Mouse (Mus musculus) forebrain, embryonic 16.5 days (tissue): ENCODE results near the gene Ttll6. TPM values are rescaled to one million over a fixed set of nuclear protein-coding genes. Genes with fewer than 3 reads are reported as not detected.

ENCODE experiments used
- ATAC-seq: fragments of 200-750 bp; cut with Nextera tagmentation; 2 replicates; pipeline ENCODE4 v1.8.0; 2017; ENCODE audit warnings: mild to moderate bottlenecking, moderate library complexity
- H3K27ac ChIP-seq: fragments of 300-500 bp; sonication (generic); 2 replicates; pipeline ENCODE4 v1.5.1; 2014; ENCODE audit warnings: low read length, control low read depth
- H3K27me3 ChIP-seq: fragments of 300-500 bp; sonication (generic); replicated peaks from 2 replicates; pipeline ENCODE4 v1.6.1; 2014; ENCODE audit warnings: low read length; ENCODE audit not compliant: control insufficient read depth, insufficient read depth
- H3K36me3 ChIP-seq: fragments of 300-500 bp; sonication (generic); 2 replicates; pipeline ENCODE4 v1.6.1; 2014; ENCODE audit not compliant: control insufficient read depth, insufficient read depth
- H3K4me1 ChIP-seq: fragments of 300-500 bp; sonication (generic); replicated peaks from 2 replicates; pipeline ENCODE4 v1.6.1; 2014; ENCODE audit warnings: low read length; ENCODE audit not compliant: control insufficient read depth, insufficient read depth
- H3K4me2 ChIP-seq: fragments of 300-500 bp; sonication (generic); 2 replicates; pipeline ENCODE4 v1.6.1; 2014; ENCODE audit warnings: mild to moderate bottlenecking, low read length, control low read depth
- H3K4me3 ChIP-seq: fragments of 300-500 bp; sonication (generic); replicated peaks from 2 replicates; pipeline ENCODE4 v1.5.1; 2014; ENCODE audit warnings: mild to moderate bottlenecking, low read length, control low read depth
- H3K9ac ChIP-seq: fragments of 300-500 bp; sonication (generic); replicated peaks from 2 replicates; pipeline ENCODE4 v1.6.1; 2014; ENCODE audit warnings: low read depth, low read length, control low read depth
- H3K9me3 ChIP-seq: fragments of 300-500 bp; sonication (generic); 2 replicates; pipeline ENCODE4 v1.6.1; 2016; ENCODE audit warnings: low read length; ENCODE audit not compliant: control insufficient read depth
- WGBS: fragments of 180-500 bp; shearing (Covaris S2); extraction: QIAGEN DNeasy Blood & Tissue Kit; methylation state at CpG from one replicate; pipeline ENCODE4 v1.1.7; 2014; 5-methylcytosine and 5-hydroxymethylcytosine counted together
- polyA plus RNA-seq: library from polyadenylated mRNA; unstranded; fragments of >200 nt; fragmentation: Nextera tagmentation; extraction: Ambion mirVana; gene quantifications from 2 replicates; pipeline ENCODE4 v1.2.1, GENCODE M21; 2015

The Ttll6 gene
- polyA plus RNA-seq, 1 experiment from 2014 or later: 0.09 TPM

GRCm38 (mm10) chr11:96199181-96200086, 65.8 kb downstream of the Ttll6 start:
- no peaks in the 10 kb centered on the region for H3K9me3 ChIP-seq
- H3K27me3 ChIP-seq: peaks cover 98% of the 10 kb centered on the region
- H3K4me1 ChIP-seq: no peaks in the 10 kb centered on the region
- 2% methylated on average over 22 of the region's 22 CpGs for WGBS
- no peak overlapping the region for H3K27ac ChIP-seq
- no peaks in the 10 kb centered on the region for H3K36me3 ChIP-seq
- H3K4me3 ChIP-seq: no peak overlapping the region
- H3K4me2 ChIP-seq: no peak overlapping the region
- ATAC-seq: no peak
- no peak overlapping the region for H3K9ac ChIP-seq

- peaks cover 97% of the 10 kb centered on the region for H3K27me3 ChIP-seq
- no peak overlapping the region for H3K27ac ChIP-seq
- H3K36me3 ChIP-seq: no peaks in the 10 kb centered on the region
- ATAC-seq: no peak
- no peak overlapping the region for H3K9ac ChIP-seq
- no peaks in the 10 kb centered on the region for H3K9me3 ChIP-seq
- no peaks in the 10 kb centered on the region for H3K4me1 ChIP-seq
- WGBS: under 1% methylated on average over 14 of the region's 14 CpGs
- H3K4me2 ChIP-seq: no peak overlapping the region
- H3K4me3 ChIP-seq: no peak overlapping the region
These were observed 66.6 kb downstream of the Ttll6 start for GRCm38 (mm10) chr11:96200183-96200655.

GRCm38 (mm10) chr11:96201741-96202140, 68.2 kb downstream of the Ttll6 start:
- no peak for ATAC-seq
- Histone ChIP-seq H3K4me2 (no peak overlapping the region), H3K9ac (no peak overlapping the region), H3K4me3 (no peak overlapping the region), H3K36me3 (no peaks in the 10 kb centered on the region), H3K27me3 (peaks cover 96% of the 10 kb centered on the region), H3K9me3 (no peaks in the 10 kb centered on the region), H3K27ac (no peak overlapping the region), H3K4me1 (no peaks in the 10 kb centered on the region)

- no peaks in the 10 kb centered on the region for H3K4me1 ChIP-seq
- peaks cover 96% of the 10 kb centered on the region for H3K27me3 ChIP-seq
- H3K27ac ChIP-seq: no peak overlapping the region
- 1% methylated on average over 14 of the region's 14 CpGs for WGBS
- H3K9me3 ChIP-seq: no peaks in the 10 kb centered on the region
- no peak for ATAC-seq
- H3K4me3 ChIP-seq: no peak overlapping the region
- H3K9ac ChIP-seq: no peak overlapping the region
- H3K36me3 ChIP-seq: no peaks in the 10 kb centered on the region
- H3K4me2 ChIP-seq: no peak overlapping the region
These were observed 69.0 kb downstream of the Ttll6 start for GRCm38 (mm10) chr11:96202401-96203081.

- no peak overlapping the region for H3K27ac ChIP-seq
- no peak overlapping the region for H3K4me2 ChIP-seq
- no peaks in the 10 kb centered on the region for H3K4me1 ChIP-seq
- no peak overlapping the region for H3K9ac ChIP-seq
- under 1% methylated on average over 37 of the region's 37 CpGs for WGBS
- no peak overlapping the region for H3K4me3 ChIP-seq
- ATAC-seq: no peak
- H3K36me3 ChIP-seq: no peaks in the 10 kb centered on the region
- no peaks in the 10 kb centered on the region for H3K9me3 ChIP-seq
- H3K27me3 ChIP-seq: peaks cover 96% of the 10 kb centered on the region
These were observed 69.7 kb downstream of the Ttll6 start for GRCm38 (mm10) chr11:96203182-96203788.

- Histone ChIP-seq H3K27me3 (peaks cover 96% of the 10 kb centered on the region), H3K27ac (no peak overlapping the region), H3K9ac (no peak overlapping the region), H3K4me3 (no peak overlapping the region), H3K4me2 (no peak overlapping the region), H3K9me3 (no peaks in the 10 kb centered on the region), H3K4me1 (no peaks in the 10 kb centered on the region), H3K36me3 (no peaks in the 10 kb centered on the region)
- WGBS: under 1% methylated on average over 16 of the region's 16 CpGs
- ATAC-seq: no peak
These were observed 70.2 kb downstream of the Ttll6 start for GRCm38 (mm10) chr11:96203789-96204186.

DNA sequence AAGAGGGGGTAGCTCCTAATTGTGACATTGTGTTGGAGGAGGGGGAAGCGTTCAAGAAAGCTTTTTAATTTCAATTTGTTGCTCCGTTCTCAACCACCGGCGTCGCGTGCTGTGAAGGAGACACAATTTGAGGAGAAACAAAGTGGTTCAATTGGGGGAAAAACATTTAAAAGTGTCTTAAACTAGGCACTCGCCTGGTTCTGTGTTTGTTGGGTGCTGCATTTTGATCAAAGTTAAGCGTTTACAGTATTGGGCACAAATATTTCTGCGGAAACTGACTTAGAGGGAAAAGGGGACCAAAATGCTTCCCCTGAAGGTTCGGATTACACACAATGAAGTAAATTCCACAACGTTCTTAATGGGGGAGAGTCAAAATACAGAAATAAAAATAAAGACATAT, 70.8 kb downstream of the Ttll6 start:
- Histone ChIP-seq H3K36me3 (no peaks in the 10 kb centered on the region), H3K4me1 (no peaks in the 10 kb centered on the region), H3K4me3 (no peak overlapping the region), H3K9ac (no peak overlapping the region), H3K4me2 (no peak overlapping the region), H3K27ac (no peak overlapping the region), H3K27me3 (peaks cover 98% of the 10 kb centered on the region), H3K9me3 (no peaks in the 10 kb centered on the region)
- no peak for ATAC-seq
- 2% methylated on average over 11 of the region's 11 CpGs for WGBS

DNA sequence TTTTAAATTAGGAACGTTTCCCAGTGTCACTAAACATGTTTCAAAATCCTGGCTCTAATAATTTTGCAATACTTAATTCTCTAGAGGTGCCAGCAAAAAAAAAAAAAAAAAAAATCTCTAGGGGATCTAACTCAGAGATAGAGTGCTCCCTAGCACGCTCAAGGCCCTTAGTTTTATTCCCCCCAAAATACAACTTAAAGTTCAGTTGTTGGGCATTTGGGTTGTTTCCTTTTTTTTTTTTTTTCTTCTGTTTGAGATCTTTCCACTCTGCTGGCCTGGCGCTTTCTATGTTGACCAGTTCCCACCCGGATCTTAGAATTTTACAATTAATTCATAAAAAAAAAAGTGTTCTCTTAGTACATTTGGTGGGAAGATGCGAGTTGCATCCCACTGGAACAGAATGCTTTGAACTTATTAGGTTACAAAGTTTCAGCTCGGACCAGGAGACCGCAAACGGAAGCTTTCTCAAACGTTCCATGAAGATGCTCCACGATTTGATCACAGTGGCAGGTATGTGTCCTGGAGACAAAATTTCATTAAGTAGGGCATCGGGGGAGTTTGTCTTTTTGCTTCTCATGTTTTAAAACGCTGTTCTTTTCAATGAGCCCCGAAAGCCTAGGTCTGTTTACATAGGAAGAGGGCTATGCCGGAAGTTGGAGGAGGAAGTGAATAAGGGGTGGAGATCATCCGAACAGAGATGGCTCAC, 72.0 kb downstream of the Ttll6 start:
- Histone ChIP-seq H3K27me3 (peaks cover 91% of the 10 kb centered on the region), H3K4me2 (no peak overlapping the region)
- 3% methylated on average over 15 of the region's 15 CpGs for WGBS

More for the DNA sequence above, 72.0 kb downstream of the Ttll6 start:
- H3K9me3 ChIP-seq: no peaks in the 10 kb centered on the region
- no peaks in the 10 kb centered on the region for H3K4me1 ChIP-seq
- ATAC-seq: no peak
- no peak overlapping the region for H3K9ac ChIP-seq
- no peak overlapping the region for H3K27ac ChIP-seq
- no peaks in the 10 kb centered on the region for H3K36me3 ChIP-seq
- no peak overlapping the region for H3K4me3 ChIP-seq
